Mouse (Mus musculus) myocyte (in vitro differentiated cells): ENCODE results near the gene Wbp11.

Source experiments
- E2F4 ChIP-seq: IDR thresholded peaks from one replicate; pipeline ENCODE4 v1.6.1; 2011; ENCODE audit warnings: mild to moderate bottlenecking, control low read depth, moderate library complexity; ENCODE audit not compliant: insufficient read depth
- MAX ChIP-seq: IDR thresholded peaks from one replicate; pipeline ENCODE4 v1.6.1; 2011; ENCODE audit warnings: low read depth, mild to moderate bottlenecking, control low read depth
- MYOG ChIP-seq, 3 experiments: IDR thresholded peaks; one replicate each; pipeline ENCODE4 v1.6.1; 2011; ENCODE audit warnings: control low read depth in 2 of 3, low read depth in 2 of 3, mild to moderate bottlenecking in 2 of 3; ENCODE audit not compliant: insufficient read length in 2 of 3, control insufficient read depth in 1 of 3, insufficient read depth in 1 of 3
- POLR2A ChIP-seq: IDR thresholded peaks from one replicate; pipeline ENCODE4 v1.6.1; 2011; ENCODE audit warnings: low read depth, mild to moderate bottlenecking, control low read depth, moderate library complexity; ENCODE audit not compliant: insufficient read length
- POLR2AphosphoS2 ChIP-seq: IDR thresholded peaks from one replicate; pipeline ENCODE4 v1.6.1; 2011; ENCODE audit warnings: low read depth, control low read depth; ENCODE audit not compliant: insufficient read length
- REST ChIP-seq: IDR thresholded peaks from one replicate; pipeline ENCODE4 v1.6.1; 2011; ENCODE audit warnings: mild to moderate bottlenecking, control low read depth, moderate library complexity; ENCODE audit not compliant: insufficient read depth, insufficient read length
- TCF3 ChIP-seq: IDR thresholded peaks from one replicate; pipeline ENCODE4 v1.6.1; 2011; ENCODE audit warnings: low read depth, control low read depth; ENCODE audit not compliant: insufficient read length
- USF1 ChIP-seq: IDR thresholded peaks from one replicate; pipeline ENCODE4 v1.6.1; 2011; ENCODE audit warnings: low read depth, mild to moderate bottlenecking, control low read depth, moderate library complexity

DNA sequence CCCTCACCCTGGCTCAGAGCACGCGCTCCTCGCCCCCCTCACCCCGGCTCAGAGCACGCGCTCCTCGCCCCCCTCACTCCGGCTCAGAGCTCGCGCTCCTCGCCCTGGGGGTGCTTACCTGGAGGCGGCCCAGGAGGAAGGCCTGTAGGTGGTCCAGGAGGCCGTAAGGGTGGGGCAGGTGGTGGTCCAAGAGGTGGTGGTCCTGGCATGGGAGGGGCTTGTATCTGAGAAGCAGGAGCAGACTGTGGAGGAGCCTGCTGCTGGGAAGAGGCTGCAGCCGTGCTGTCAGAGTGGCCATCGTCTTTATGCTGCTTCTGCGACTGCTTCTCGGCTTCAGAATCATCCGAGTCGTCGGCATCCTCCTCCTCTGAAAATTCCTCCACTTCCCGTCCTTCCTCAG, 11.2 kb downstream of the Wbp11 start:
- TF ChIP-seq MYOG (IDR thresholded peaks at IDR 0.05; ENCODE audit: control insufficient read depth in 1 of 3, insufficient read depth in 1 of 3, insufficient read length in 2 of 3, low read depth in 2 of 3): no peak
- TF ChIP-seq TCF3: no peak
- no peak for TF ChIP-seq E2F4
- no peak for TF ChIP-seq POLR2A
- TF ChIP-seq MAX: no peak
- no peak for TF ChIP-seq POLR2AphosphoS2
- no peak for TF ChIP-seq USF1
- no peak for TF ChIP-seq REST
